Mouse (Mus musculus): ENCODE data around the gene Txn2. TPM values are rescaled to one million over a fixed set of nuclear protein-coding genes. Genes with fewer than 3 reads are reported as not detected.

Gene Txn2
- polyA plus RNA-seq, 1 experiment from 2014 or later = 182 TPM

GRCm38 (mm10) chr15:77866583-77867220 lies 62.1 kb downstream of the Txn2 start:
- H3K4me1 ChIP-seq (replicated peaks; ENCODE audit: control insufficient read depth, insufficient read depth, low read length) = peaks cover 5% of the 10 kb centered on the region; the same call in 1 of the 2 replicates
- H3K9ac ChIP-seq (ENCODE audit: low read length) = peak overlapping the region; percentile 18; the same call in 1 of the 2 replicates
- peak; percentile 51; the same call in 1 of the 2 replicates for ATAC-seq (ENCODE audit: low read depth)
- H3K9me3 ChIP-seq (ENCODE audit: control insufficient read depth, low read length) = no peaks in the 10 kb centered on the region
- H3K27ac ChIP-seq (ENCODE audit: low read length) = no peak overlapping the region; the same call in 1 of the 2 replicates
- H3K36me3 ChIP-seq (ENCODE audit: control insufficient read depth, insufficient read depth, low read length) = no peaks in the 10 kb centered on the region
- no peak overlapping the region for H3K4me2 ChIP-seq (ENCODE audit: low read depth, low read length)
- H3K4me3 ChIP-seq (ENCODE audit: low read length) = no peak overlapping the region
- 36% methylated on average over 11 of the region's 11 CpGs for WGBS
- no peaks in the 10 kb centered on the region for H3K27me3 ChIP-seq (ENCODE audit: control insufficient read depth, insufficient read depth, low read depth, low read length)

Other genes starting within 250 kb of the Txn2 start
- gene Apol7e, start 230.1 kb downstream of the Txn2 start, polyA plus RNA-seq (2015; fragmentation: Nextera tagmentation; extraction: Ambion mirVana) = not detected in 2 replicates
- gene Apol9b, start 200.0 kb downstream of the Txn2 start, polyA plus RNA-seq (2015; fragmentation: Nextera tagmentation; extraction: Ambion mirVana) = 0.15 TPM in 1 of 2 replicates, not detected in the other
- gene Apol8, start 172.0 kb downstream of the Txn2 start, polyA plus RNA-seq (2015; fragmentation: Nextera tagmentation; extraction: Ambion mirVana) = 0.10 and 0.20 TPM in 2 replicates
- 71.7 and 77.6 TPM in 2 replicates for gene Myh9, start 86.8 kb downstream of the Txn2 start, polyA plus RNA-seq (2015; fragmentation: Nextera tagmentation; extraction: Ambion mirVana)
- gene Foxred2, start 27.7 kb upstream of the Txn2 start, polyA plus RNA-seq (2015; fragmentation: Nextera tagmentation; extraction: Ambion mirVana) = 2.7 and 3.7 TPM in 2 replicates
- 166 and 170 TPM in 2 replicates for gene Eif3d, start 41.8 kb upstream of the Txn2 start, polyA plus RNA-seq (2015; fragmentation: Nextera tagmentation; extraction: Ambion mirVana)
- 0.05 TPM in 1 of 2 replicates, not detected in the other for gene Cacng2, start 191.0 kb upstream of the Txn2 start, polyA plus RNA-seq (2015; fragmentation: Nextera tagmentation; extraction: Ambion mirVana)
- gene Ift27, start 245.1 kb upstream of the Txn2 start, polyA plus RNA-seq (2015; fragmentation: Nextera tagmentation; extraction: Ambion mirVana) = 89.4 and 90.1 TPM in 2 replicates

Measured in lung, embryonic 16.5 days (tissue).